Comparison of ENCODE assay signal across 8 mouse cellular contexts in the genomic region with DNA sequence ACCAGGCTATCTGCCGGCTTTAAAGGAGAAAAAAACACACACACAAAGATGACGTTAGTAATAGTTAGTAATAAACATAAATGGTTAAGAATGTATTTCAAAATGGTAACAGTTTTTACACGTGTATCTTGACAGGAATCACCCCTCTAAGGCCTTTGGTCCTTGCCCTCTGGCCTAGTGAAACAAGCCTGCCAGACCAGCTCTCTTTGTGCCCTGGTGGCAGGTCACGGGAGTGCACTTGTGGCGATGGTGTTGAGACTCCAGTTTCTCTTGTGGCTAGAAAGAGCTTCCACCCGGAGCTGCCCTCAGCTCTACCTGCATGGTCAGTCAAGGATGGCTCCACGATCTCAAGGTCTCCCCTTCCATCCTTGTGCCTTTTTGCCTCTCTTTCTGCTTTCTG.
DNase-seq lines count a peak whose midpoint lies in the region; ATAC-seq and TF ChIP-seq lines count a peak whose summit lies in the region.

No protein-coding gene starts in this region.

- peak; percentile 26 for DNase-seq in adrenal gland, adult 2 months
- no peak for DNase-seq in adrenal gland, adult 18-20 months (ENCODE audit: low spot score in 2 of 2)
- DNase-seq in left cerebral cortex, adult 2 months (ENCODE audit: extremely low spot score in 1 of 2, low spot score in 2 of 2): no peak
- DNase-seq in left cerebral cortex, postnatal 25 days (ENCODE audit: low spot score in 2 of 2): no peak
- DNase-seq in limb, embryonic 11.5 days (ENCODE audit: low spot score): peak; percentile 47
- no peak for DNase-seq in ovary, adult 18-20 months (ENCODE audit: low spot score)

- H3K4me2 ChIP-seq in limb, embryonic 11.5 days (ENCODE audit: low read depth, severe bottlenecking): no peak overlapping the region
- no peak overlapping the region for H3K4me2 ChIP-seq in heart, embryonic 11.5 days

- H3K9ac ChIP-seq in limb, embryonic 11.5 days (ENCODE audit: low read length): no peak overlapping the region
- no peak overlapping the region for H3K9ac ChIP-seq in heart, embryonic 11.5 days (ENCODE audit: low read depth, low read length)

- intact Hi-C loops in left cerebral cortex, adult 2 months (cut with DNase I): no loop called here
- intact Hi-C loops in left cerebral cortex, postnatal 25 days (cut with DNase I): no loop called here

- WGBS in bone marrow, adult 2 months: 79% methylated on average over 7 of the region's 7 CpGs
- WGBS in limb, embryonic 11.5 days: 69% methylated on average over 7 of the region's 7 CpGs
- 70% methylated on average over 7 of the region's 7 CpGs for WGBS in heart, embryonic 11.5 days (ENCODE audit: insufficient replicate concordance)

- TF ChIP-seq POLR2A in bone marrow, adult 2 months (IDR thresholded peaks at IDR 0.05; ENCODE audit: borderline replicate concordance, control insufficient read depth, low read depth, low read length): no peak

- no peak for ATAC-seq in limb, embryonic 11.5 days (ENCODE audit: insufficient number of reproducible peaks, low FRiP score, low TSS enrichment, low read depth)
- no peak for ATAC-seq in heart, embryonic 11.5 days (replicated peaks; ENCODE audit: insufficient number of reproducible peaks, low FRiP score, low TSS enrichment)

- no peak overlapping the region for H3K4me3 ChIP-seq in left cerebral cortex, adult 2 months
- no peak overlapping the region for H3K4me3 ChIP-seq in bone marrow, adult 2 months (replicated peaks; ENCODE audit: control insufficient read depth, low read depth, low read length)
- no peak overlapping the region for H3K4me3 ChIP-seq in limb, embryonic 11.5 days (ENCODE audit: low read depth, low read length)
- H3K4me3 ChIP-seq in heart, embryonic 11.5 days (ENCODE audit: low read depth, low read length): no peak overlapping the region

- H3K36me3 ChIP-seq in limb, embryonic 11.5 days (ENCODE audit: control insufficient read depth, insufficient read depth, low read length): no peaks in the 10 kb centered on the region
- no peaks in the 10 kb centered on the region for H3K36me3 ChIP-seq in heart, embryonic 11.5 days (ENCODE audit: control insufficient read depth, insufficient read depth, low read length)

- H3K27ac ChIP-seq in left cerebral cortex, adult 2 months: no peak overlapping the region
- H3K27ac ChIP-seq in bone marrow, adult 2 months (ENCODE audit: control insufficient read depth, insufficient read depth, low read depth, low read length, poor library complexity): no peak overlapping the region
- no peak overlapping the region for H3K27ac ChIP-seq in limb, embryonic 11.5 days (replicated peaks; ENCODE audit: low read depth, low read length)
- no peak overlapping the region for H3K27ac ChIP-seq in heart, embryonic 11.5 days (ENCODE audit: low read depth, low read length)

- no peaks in the 10 kb centered on the region; the same call in 1 of the 2 replicates for H3K4me1 ChIP-seq in bone marrow, adult 2 months (ENCODE audit: control insufficient read depth, insufficient read depth, low read length)
- peaks cover 4% of the 10 kb centered on the region; the same call in 1 of the 2 replicates for H3K4me1 ChIP-seq in limb, embryonic 11.5 days (ENCODE audit: control insufficient read depth, insufficient read depth, low read length)
- no peaks in the 10 kb centered on the region for H3K4me1 ChIP-seq in heart, embryonic 11.5 days (ENCODE audit: control insufficient read depth, insufficient read depth, low read length)

- no peaks in the 10 kb centered on the region for H3K27me3 ChIP-seq in limb, embryonic 11.5 days (ENCODE audit: control insufficient read depth, insufficient read depth, low read length)
- H3K27me3 ChIP-seq in heart, embryonic 11.5 days (ENCODE audit: control insufficient read depth, insufficient read depth, low read length): no peaks in the 10 kb centered on the region

- peak; percentile 24 for TF ChIP-seq CTCF in left cerebral cortex, adult 2 months (IDR thresholded peaks at IDR 0.05)
- TF ChIP-seq CTCF in bone marrow, adult 2 months (IDR thresholded peaks at IDR 0.05; ENCODE audit: control insufficient read depth, insufficient read depth, low read length): peak; percentile 40

- no peaks in the 10 kb centered on the region for H3K9me3 ChIP-seq in limb, embryonic 11.5 days (ENCODE audit: control insufficient read depth, low read length)
- no peaks in the 10 kb centered on the region for H3K9me3 ChIP-seq in heart, embryonic 11.5 days (replicated peaks; ENCODE audit: control insufficient read depth, low read length)

Comparison
In these comparisons a context has a peak if more than half of its experiments do, and no peak if none do; other contexts are left out.
1. DNase-seq: peak in adrenal gland, adult 2 months (single experiment) and limb, embryonic 11.5 days (single experiment); none in adrenal gland, adult 18-20 months (0 of 2), left cerebral cortex, adult 2 months (0 of 2), left cerebral cortex, postnatal 25 days (0 of 2) and ovary, adult 18-20 months (single experiment).